Mouse (Mus musculus): Measurements from ENCODE around the gene Orc5. TPM values are rescaled to one million over a fixed set of nuclear protein-coding genes. Genes with fewer than 3 reads are reported as not detected.

Orc5 gene
- polyA plus RNA-seq, 1 experiment = 7.2 TPM

DNA sequence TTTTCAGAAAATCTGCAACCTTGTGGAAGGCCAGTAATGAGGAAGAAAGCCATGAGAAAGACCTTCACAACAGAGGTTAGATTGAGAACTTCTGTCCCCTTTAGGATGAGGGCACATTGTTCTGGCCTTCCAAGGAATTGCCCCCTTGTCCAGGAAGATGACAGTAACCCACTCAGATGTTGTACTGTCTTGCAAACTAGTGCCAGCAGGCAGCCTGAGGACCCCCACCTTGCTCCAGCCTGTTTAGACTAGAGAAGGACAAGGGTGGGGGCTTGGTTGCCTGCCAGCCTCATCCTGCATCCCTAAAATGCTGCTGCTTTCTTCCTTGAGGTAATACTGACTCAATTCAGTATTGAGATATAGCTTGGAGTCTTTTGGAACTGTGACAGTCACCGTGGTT is 23.9 kb upstream of the Orc5 start:
- H3K36me3 ChIP-seq (ENCODE audit: control insufficient read depth, insufficient read depth, low read length) = no peaks in the 10 kb centered on the region
- H3K4me1 ChIP-seq (ENCODE audit: control insufficient read depth, insufficient read depth, low read length) = no peaks in the 10 kb centered on the region
- no peak overlapping the region for H3K4me3 ChIP-seq (ENCODE audit: control insufficient read depth, low read depth, low read length)
- TF ChIP-seq POLR2A (IDR thresholded peaks at IDR 0.05; ENCODE audit: control insufficient read depth, low read depth, low read length) = no peak
- TF ChIP-seq CTCF (IDR thresholded peaks at IDR 0.05; ENCODE audit: control insufficient read depth, insufficient read depth, insufficient replicate concordance, low read depth, low read length) = no peak
- H3K27me3 ChIP-seq (ENCODE audit: control insufficient read depth, insufficient read depth, low read length) = no peaks in the 10 kb centered on the region
- H3K27ac ChIP-seq (ENCODE audit: control insufficient read depth, insufficient read depth, low read depth, low read length) = no peak overlapping the region

DNA sequence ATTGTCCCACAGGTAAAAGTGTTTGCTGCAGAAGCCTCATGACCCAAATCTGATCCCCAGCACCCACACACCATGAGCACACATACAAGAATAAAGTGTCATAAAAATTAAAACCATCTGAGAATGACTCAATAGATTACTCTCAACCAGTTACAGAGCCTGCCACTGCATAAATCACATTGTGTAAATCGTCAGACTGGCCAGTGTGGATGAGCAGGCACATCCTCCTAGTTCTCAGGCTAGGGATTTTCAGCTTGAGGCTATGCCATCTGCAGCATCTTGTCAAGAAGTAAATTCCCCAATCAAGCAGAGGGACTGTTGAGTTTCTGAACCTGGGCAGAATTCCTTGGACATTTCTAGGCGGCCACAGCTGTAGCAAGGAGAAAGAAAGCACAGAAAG is 23.5 kb upstream of the Orc5 start:
- H3K4me1 ChIP-seq (ENCODE audit: control insufficient read depth, insufficient read depth, low read length) = no peaks in the 10 kb centered on the region
- no peaks in the 10 kb centered on the region for H3K27me3 ChIP-seq (ENCODE audit: control insufficient read depth, insufficient read depth, low read length)
- no peaks in the 10 kb centered on the region for H3K36me3 ChIP-seq (ENCODE audit: control insufficient read depth, insufficient read depth, low read length)
- H3K4me3 ChIP-seq (ENCODE audit: control insufficient read depth, low read depth, low read length) = no peak overlapping the region
- TF ChIP-seq POLR2A (IDR thresholded peaks at IDR 0.05; ENCODE audit: control insufficient read depth, low read depth, low read length) (no peak), CTCF (IDR thresholded peaks at IDR 0.05; ENCODE audit: control insufficient read depth, insufficient read depth, insufficient replicate concordance, low read depth, low read length) (no peak)
- no peak overlapping the region for H3K27ac ChIP-seq (ENCODE audit: control insufficient read depth, insufficient read depth, low read depth, low read length)

DNA sequence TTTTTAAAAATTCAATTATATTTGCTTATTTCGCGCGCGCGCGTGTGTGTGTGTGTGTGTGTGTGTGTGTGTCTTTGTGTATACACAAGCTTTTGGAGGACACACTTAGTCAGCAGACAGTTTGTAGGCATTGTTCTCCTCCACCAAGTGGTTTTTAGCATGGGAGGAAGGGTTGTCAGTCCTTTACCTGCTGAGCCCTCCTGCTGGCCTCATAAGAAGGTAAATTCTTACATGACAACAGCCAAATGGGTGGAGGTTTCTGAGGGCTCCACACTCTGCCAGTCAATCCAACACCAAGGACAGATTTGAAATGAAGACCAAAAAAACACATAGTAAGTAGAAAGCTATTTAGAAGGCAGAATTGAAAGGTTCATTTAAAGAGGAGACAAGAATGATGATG is 22.7 kb upstream of the Orc5 start:
- no peak for TF ChIP-seq CTCF (IDR thresholded peaks at IDR 0.05; ENCODE audit: control insufficient read depth, insufficient read depth, insufficient replicate concordance, low read depth, low read length)
- TF ChIP-seq POLR2A (IDR thresholded peaks at IDR 0.05; ENCODE audit: control insufficient read depth, low read depth, low read length) = no peak
- Histone ChIP-seq H3K36me3 (ENCODE audit: control insufficient read depth, insufficient read depth, low read length) (no peaks in the 10 kb centered on the region), H3K27ac (ENCODE audit: control insufficient read depth, insufficient read depth, low read depth, low read length) (no peak overlapping the region), H3K27me3 (ENCODE audit: control insufficient read depth, insufficient read depth, low read length) (no peaks in the 10 kb centered on the region), H3K4me3 (ENCODE audit: control insufficient read depth, low read depth, low read length) (no peak overlapping the region), H3K4me1 (ENCODE audit: control insufficient read depth, insufficient read depth, low read length) (no peaks in the 10 kb centered on the region)

DNA sequence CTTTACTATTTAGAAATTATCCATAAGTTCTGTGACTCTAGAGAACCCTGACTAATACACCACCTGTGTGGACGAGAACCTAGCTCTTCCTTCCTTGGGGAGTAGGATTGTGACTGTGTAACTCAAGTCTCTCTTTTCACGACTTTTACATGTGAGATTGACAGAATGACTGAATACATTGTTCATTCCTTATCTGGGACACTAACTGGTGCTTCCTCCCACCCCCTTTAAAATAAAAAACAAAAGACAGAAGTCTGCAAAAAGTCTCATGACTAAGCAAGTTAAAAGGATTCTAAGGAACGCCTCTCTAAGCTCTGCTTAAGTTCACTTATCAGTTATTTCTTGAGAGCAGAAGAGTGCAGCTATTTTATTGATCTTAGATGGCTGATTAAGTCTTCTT is 22.2 kb upstream of the Orc5 start:
- Histone ChIP-seq H3K36me3 (ENCODE audit: control insufficient read depth, insufficient read depth, low read length) (no peaks in the 10 kb centered on the region), H3K4me3 (ENCODE audit: control insufficient read depth, low read depth, low read length) (no peak overlapping the region), H3K4me1 (ENCODE audit: control insufficient read depth, insufficient read depth, low read length) (no peaks in the 10 kb centered on the region), H3K27me3 (ENCODE audit: control insufficient read depth, insufficient read depth, low read length) (no peaks in the 10 kb centered on the region), H3K27ac (ENCODE audit: control insufficient read depth, insufficient read depth, low read depth, low read length) (no peak overlapping the region)
- TF ChIP-seq CTCF (IDR thresholded peaks at IDR 0.05; ENCODE audit: control insufficient read depth, insufficient read depth, insufficient replicate concordance, low read depth, low read length) = no peak
- TF ChIP-seq POLR2A (IDR thresholded peaks at IDR 0.05; ENCODE audit: control insufficient read depth, low read depth, low read length) = no peak

DNA sequence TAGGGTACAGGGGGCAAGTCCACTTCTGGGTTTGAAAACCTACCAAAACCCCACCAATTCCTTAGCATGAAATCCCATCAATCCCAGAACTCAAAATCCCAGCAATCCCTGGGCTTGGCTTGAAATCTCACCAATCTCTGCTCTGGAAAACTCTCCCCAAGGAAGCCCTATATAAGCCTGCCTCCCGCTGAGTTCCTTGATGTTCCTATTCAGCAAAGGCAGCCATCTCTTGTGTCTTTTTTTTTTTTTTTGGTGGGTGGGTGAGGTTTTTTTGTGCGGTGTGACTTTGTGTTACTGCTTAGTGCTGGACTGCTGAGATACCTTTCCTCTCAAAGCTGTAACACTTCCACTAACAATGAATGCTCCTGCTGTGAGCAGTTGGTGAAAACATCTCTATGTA is 15.5 kb upstream of the Orc5 start:
- no peak for TF ChIP-seq CTCF (IDR thresholded peaks at IDR 0.05; ENCODE audit: control insufficient read depth, insufficient read depth, insufficient replicate concordance, low read depth, low read length)
- TF ChIP-seq POLR2A (IDR thresholded peaks at IDR 0.05; ENCODE audit: control insufficient read depth, low read depth, low read length) = no peak
- Histone ChIP-seq H3K4me3 (ENCODE audit: control insufficient read depth, low read depth, low read length) (no peak overlapping the region), H3K27me3 (ENCODE audit: control insufficient read depth, insufficient read depth, low read length) (no peaks in the 10 kb centered on the region), H3K4me1 (ENCODE audit: control insufficient read depth, insufficient read depth, low read length) (no peaks in the 10 kb centered on the region), H3K36me3 (ENCODE audit: control insufficient read depth, insufficient read depth, low read length) (no peaks in the 10 kb centered on the region), H3K27ac (ENCODE audit: control insufficient read depth, insufficient read depth, low read depth, low read length) (no peak overlapping the region)

DNA sequence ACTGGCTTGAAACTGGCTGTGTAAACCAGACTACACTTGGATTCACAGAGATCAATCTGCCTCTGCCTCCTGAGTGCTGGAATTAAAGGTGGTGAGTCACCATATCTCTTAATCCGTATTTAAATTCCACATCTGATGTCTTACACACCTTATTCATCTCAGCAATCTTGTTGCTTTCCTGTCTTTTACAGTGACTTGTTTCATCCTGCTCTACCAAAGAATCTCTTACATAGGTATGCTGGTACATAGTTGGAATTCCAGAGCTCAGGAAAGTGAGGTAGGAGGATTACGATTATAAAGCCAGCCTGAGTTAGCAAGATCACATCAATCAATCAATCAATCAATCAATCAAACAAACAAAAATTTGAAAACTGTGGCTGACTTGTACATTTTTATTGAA is 9.6 kb upstream of the Orc5 start:
- no peaks in the 10 kb centered on the region for H3K4me1 ChIP-seq (ENCODE audit: control insufficient read depth, insufficient read depth, low read length)

DNA sequence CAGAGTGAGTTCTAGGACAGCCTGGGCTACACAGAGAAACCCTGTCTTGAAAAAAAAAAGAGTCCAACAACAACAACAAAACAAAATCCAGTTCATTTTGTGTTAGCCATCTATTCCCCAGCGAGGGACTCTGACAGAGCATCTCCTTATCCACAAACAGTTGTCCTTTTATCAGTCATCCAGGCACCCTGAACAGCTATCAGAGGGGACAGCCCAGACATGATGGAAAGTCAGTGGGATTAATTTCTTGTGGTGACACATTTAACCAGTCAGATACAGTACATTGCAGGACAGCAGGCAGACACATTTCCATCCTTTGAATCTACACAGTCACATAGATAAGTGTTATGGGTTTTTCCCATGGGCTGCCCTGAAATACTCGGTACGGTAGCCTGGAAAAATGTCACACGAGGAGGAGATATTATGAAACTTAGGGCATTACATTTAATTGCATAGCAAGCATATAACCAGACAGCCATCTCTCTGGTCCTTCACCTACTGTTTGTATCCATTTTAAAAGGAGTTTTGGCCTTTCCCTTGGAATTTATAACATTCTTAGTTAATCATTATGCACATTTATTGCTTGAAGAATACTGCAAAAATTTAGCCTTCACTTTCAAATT is 7.4 kb upstream of the Orc5 start:
- Histone ChIP-seq H3K36me3 (ENCODE audit: control insufficient read depth, insufficient read depth, low read length) (no peaks in the 10 kb centered on the region; the same call in 1 of the 2 replicates), H3K4me1 (ENCODE audit: control insufficient read depth, insufficient read depth, low read length) (peaks cover 3% of the 10 kb centered on the region), H3K4me3 (ENCODE audit: control insufficient read depth, low read depth, low read length) (no peak overlapping the region), H3K27me3 (ENCODE audit: control insufficient read depth, insufficient read depth, low read length) (no peaks in the 10 kb centered on the region), H3K27ac (ENCODE audit: control insufficient read depth, insufficient read depth, low read depth, low read length) (no peak overlapping the region)
- TF ChIP-seq POLR2A (IDR thresholded peaks at IDR 0.05; ENCODE audit: control insufficient read depth, low read depth, low read length) (no peak), CTCF (IDR thresholded peaks at IDR 0.05; ENCODE audit: control insufficient read depth, insufficient read depth, insufficient replicate concordance, low read depth, low read length) (no peak)

More for the DNA sequence above, 9.6 kb upstream of the Orc5 start:
- no peak overlapping the region for H3K27ac ChIP-seq (ENCODE audit: control insufficient read depth, insufficient read depth, low read depth, low read length)
- H3K36me3 ChIP-seq (ENCODE audit: control insufficient read depth, insufficient read depth, low read length) = no peaks in the 10 kb centered on the region; the same call in 1 of the 2 replicates
- no peak overlapping the region for H3K4me3 ChIP-seq (ENCODE audit: control insufficient read depth, low read depth, low read length)
- TF ChIP-seq CTCF (IDR thresholded peaks at IDR 0.05; ENCODE audit: control insufficient read depth, insufficient read depth, insufficient replicate concordance, low read depth, low read length) = no peak
- TF ChIP-seq POLR2A (IDR thresholded peaks at IDR 0.05; ENCODE audit: control insufficient read depth, low read depth, low read length) = no peak
- H3K27me3 ChIP-seq (ENCODE audit: control insufficient read depth, insufficient read depth, low read length) = no peaks in the 10 kb centered on the region
